Mouse (Mus musculus): ENCODE data around the gene Nkx2-2.
"Not testable (repeated sequence)": the region's sequence is repeated elsewhere in the genome, so short reads cannot be mapped to it uniquely, and the experiment has no call there.

DNA sequence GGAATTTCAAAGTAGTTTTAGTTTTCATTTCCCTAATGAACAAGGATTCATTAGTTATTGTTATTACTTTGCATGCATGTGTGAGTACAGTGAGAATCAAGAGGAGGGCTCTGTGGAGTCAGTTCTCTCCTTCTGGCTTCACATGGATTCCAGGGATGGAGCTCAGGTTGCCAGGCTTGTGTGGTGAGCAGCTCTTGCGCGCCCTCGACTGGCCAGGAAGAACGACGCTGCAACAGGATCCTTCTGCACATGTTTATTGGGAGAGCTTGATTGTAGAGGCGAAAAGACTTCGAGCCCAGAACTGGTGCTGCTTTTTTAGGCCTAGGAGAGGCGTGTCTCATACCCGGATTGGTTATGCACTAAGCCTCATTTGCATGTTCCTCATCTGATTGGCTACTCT is 23.5 kb downstream of the Nkx2-2 start:
- 0 out of 2 replicates have a peak, but pooled peaks have one; percentile 14 for TF ChIP-seq CTCF (IDR thresholded peaks at IDR 0.05; ENCODE audit: low read depth, low read length)
- TF ChIP-seq POLR2A (IDR thresholded peaks at IDR 0.05; ENCODE audit: extremely low read depth, insufficient read depth, low read length): not testable (repeated sequence)
